Mouse (Mus musculus) stomach, postnatal 0 days (tissue): ENCODE data around the gene Gm36210. TPM values are rescaled to one million over a fixed set of nuclear protein-coding genes. Genes with fewer than 3 reads are reported as not detected.

Experiments
- ATAC-seq: fragments of 200-750 bp; cut with Nextera tagmentation; 2 replicates; pipeline ENCODE4 v1.8.0; 2017; ENCODE audit not compliant: low FRiP score, low TSS enrichment
- DNase-seq: peaks from one replicate; pipeline ENCODE4 v3.0.0-alpha.2; 2016; ENCODE audit warnings: low spot score
- H3K27ac ChIP-seq: fragments of 300-500 bp; sonication (generic); replicated peaks from 2 replicates; pipeline ENCODE4 v1.5.1; 2014; ENCODE audit warnings: mild to moderate bottlenecking, control low read depth
- H3K27me3 ChIP-seq: fragments of 300-500 bp; sonication (generic); 2 replicates; pipeline ENCODE4 v1.6.1; 2014; ENCODE audit warnings: low read length; ENCODE audit not compliant: control insufficient read depth, insufficient read depth
- H3K36me3 ChIP-seq: fragments of 300-500 bp; sonication (generic); 2 replicates; pipeline ENCODE4 v1.6.1; 2014; ENCODE audit warnings: low read length, mixed read lengths; ENCODE audit not compliant: control insufficient read depth, insufficient read depth
- H3K4me1 ChIP-seq: fragments of 300-500 bp; sonication (generic); replicated peaks from 2 replicates; pipeline ENCODE4 v1.6.1; 2014; ENCODE audit warnings: antibody characterized with exemption; ENCODE audit not compliant: control insufficient read depth, insufficient read depth
- H3K4me2 ChIP-seq: fragments of 300-500 bp; sonication (generic); replicated peaks from 2 replicates; pipeline ENCODE4 v1.6.1; 2014; ENCODE audit warnings: low read depth, mild to moderate bottlenecking, control low read depth, moderate library complexity
- H3K4me3 ChIP-seq: fragments of 300-500 bp; sonication (generic); 2 replicates; pipeline ENCODE4 v1.5.1; 2014; ENCODE audit warnings: low read depth, low read length, control low read depth
- H3K9ac ChIP-seq: fragments of 300-500 bp; sonication (generic); 2 replicates; pipeline ENCODE4 v1.6.1; 2014; ENCODE audit warnings: mild to moderate bottlenecking, low read length, control low read depth, mixed read lengths
- H3K9me3 ChIP-seq: fragments of 300-500 bp; sonication (generic); 2 replicates; pipeline ENCODE4 v1.6.1; 2016; ENCODE audit warnings: low read length; ENCODE audit not compliant: control insufficient read depth
- CTCF ChIP-seq: IDR thresholded peaks from 2 replicates; pipeline ENCODE4 v1.5.1; 2016; ENCODE audit warnings: antibody characterized with exemption, low read depth, mild to moderate bottlenecking, moderate library complexity
- EP300 ChIP-seq: optimal IDR thresholded peaks from 2 replicates; pipeline ENCODE3; 2016; ENCODE audit warnings: antibody characterized with exemption
- WGBS: fragments of 180-500 bp; shearing (Covaris S2); extraction: QIAGEN DNeasy Blood & Tissue Kit; methylation state at CpG from one replicate; pipeline ENCODE4 v1.1.7; 2014; 5-methylcytosine and 5-hydroxymethylcytosine counted together
- polyA plus RNA-seq: library from polyadenylated mRNA; unstranded; fragments of >200 nt; fragmentation: Nextera tagmentation; extraction: Ambion mirVana; gene quantifications from 2 replicates; pipeline ENCODE4 v1.2.1, GENCODE M21; 2015

Gm36210 gene
- polyA plus RNA-seq, 1 experiment from 2014 or later: not detected

- Histone ChIP-seq H3K36me3 (peaks cover 2% of the 10 kb centered on the region), H3K4me1 (peaks cover 10% of the 10 kb centered on the region), H3K9ac (no peak within 1 kb of the TSS; the same call in 1 of the 2 replicates), H3K27me3 (no peaks in the 10 kb centered on the region), H3K4me2 (peak within 1 kb of the TSS; percentile 29), H3K9me3 (no peaks in the 10 kb centered on the region), H3K4me3 (no peak within 1 kb of the TSS), H3K27ac (peak within 1 kb of the TSS; percentile 90)
- DNase-seq (peak; percentile 56), ATAC-seq (peak; percentile 56; the same call in 1 of the 2 replicates)
- TF ChIP-seq EP300 (no peak), CTCF (no peak; the same call in 1 of the 2 replicates)
- 8% methylated on average over 6 of the region's 6 CpGs for WGBS
Measured at GRCm38 (mm10) chr7:4925441-4926381, 19.4 kb upstream of the Gm36210 start, which contains the start of gene Ssc5d. Ssc5d (plus strand) TSS chr7:4925785.

- DNase-seq (peak; percentile 55), ATAC-seq (peak; percentile 67; the same call in 1 of the 2 replicates)
- peak overlapping the region; percentile 90 for H3K27ac ChIP-seq
- peaks cover 9% of the 10 kb centered on the region for H3K36me3 ChIP-seq
- TF ChIP-seq CTCF (no peak), EP300 (no peak)
- no peak overlapping the region for H3K4me3 ChIP-seq
- H3K27me3 ChIP-seq: no peaks in the 10 kb centered on the region
- 3% methylated on average over 3 of the region's 4 CpGs for WGBS
- H3K9me3 ChIP-seq: no peaks in the 10 kb centered on the region
- peak overlapping the region; percentile 29 for H3K4me2 ChIP-seq
- no peak overlapping the region for H3K9ac ChIP-seq
- H3K4me1 ChIP-seq: peaks cover 10% of the 10 kb centered on the region
Measured at GRCm38 (mm10) chr7:4924891-4925301, 18.6 kb upstream of the Gm36210 start.

DNA sequence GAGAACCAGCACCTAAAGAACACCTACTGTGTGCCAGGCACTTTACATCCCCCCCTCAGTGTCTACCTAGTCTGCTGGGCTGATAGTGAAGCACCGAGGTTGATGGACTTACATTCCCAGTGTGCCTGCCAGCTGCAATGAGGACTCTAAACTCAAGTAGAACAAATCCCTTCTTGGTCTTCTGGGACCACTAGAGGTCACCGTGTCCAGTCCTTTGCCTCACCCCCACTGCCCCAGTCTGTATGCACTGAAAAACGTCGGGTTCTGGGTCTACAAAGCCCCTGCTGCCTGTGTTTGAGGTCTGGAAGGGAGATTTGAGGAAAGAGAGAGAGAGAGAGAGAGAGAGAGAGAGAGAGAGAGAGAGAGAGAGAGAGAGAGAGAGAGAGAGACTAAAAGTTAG, 18.2 kb upstream of the Gm36210 start:
- Histone ChIP-seq H3K9ac (peak overlapping the region; percentile 38; the same call in 1 of the 2 replicates), H3K4me2 (peak overlapping the region; percentile 57), H3K27me3 (no peaks in the 10 kb centered on the region), H3K27ac (peak overlapping the region; percentile 88), H3K9me3 (no peaks in the 10 kb centered on the region), H3K4me1 (peaks cover 10% of the 10 kb centered on the region), H3K36me3 (peaks cover 13% of the 10 kb centered on the region), H3K4me3 (0 out of 2 replicates have a peak overlapping the region, but pooled peaks have one; percentile 6)
- no peak for ATAC-seq
- DNase-seq: no peak
- WGBS: 7% methylated on average over 4 of the region's 4 CpGs
- no peak for TF ChIP-seq EP300
- 0 out of 2 replicates have a peak, but pooled peaks have one; percentile 7 for TF ChIP-seq CTCF

GRCm38 (mm10) chr7:4923586-4924364, 17.5 kb upstream of the Gm36210 start:
- Histone ChIP-seq H3K9ac (peak overlapping the region; percentile 38), H3K9me3 (no peaks in the 10 kb centered on the region), H3K4me1 (peaks cover 10% of the 10 kb centered on the region), H3K4me2 (peak overlapping the region; percentile 57), H3K27ac (peak overlapping the region; percentile 88), H3K36me3 (peaks cover 13% of the 10 kb centered on the region), H3K4me3 (0 out of 2 replicates have a peak overlapping the region, but pooled peaks have one; percentile 6), H3K27me3 (no peaks in the 10 kb centered on the region)
- WGBS: 8% methylated on average over 37 of the region's 37 CpGs
- TF ChIP-seq CTCF (peak; percentile 68), EP300 (no peak)
- DNase-seq: peak; percentile 69
- ATAC-seq: peak; percentile 28; the same call in 1 of the 2 replicates

GRCm38 (mm10) chr7:4922931-4923565, 16.7 kb upstream of the Gm36210 start:
- DNase-seq (peak; percentile 41), ATAC-seq (no peak)
- peak overlapping the region; percentile 38; the same call in 1 of the 2 replicates for H3K9ac ChIP-seq
- no peaks in the 10 kb centered on the region for H3K9me3 ChIP-seq
- WGBS: 3% methylated on average over 14 of the region's 14 CpGs
- H3K4me3 ChIP-seq: peak overlapping the region; percentile 26
- peak; percentile 49 for TF ChIP-seq CTCF
- TF ChIP-seq EP300: no peak
- peaks cover 15% of the 10 kb centered on the region for H3K36me3 ChIP-seq
- peak overlapping the region; percentile 18; the same call in 1 of the 2 replicates for H3K27ac ChIP-seq
- H3K4me1 ChIP-seq: peaks cover 10% of the 10 kb centered on the region
- peak overlapping the region; percentile 57 for H3K4me2 ChIP-seq
- H3K27me3 ChIP-seq: no peaks in the 10 kb centered on the region
